Mouse (Mus musculus): ENCODE data around the gene Tnfrsf13c. TPM values are rescaled to one million over a fixed set of nuclear protein-coding genes. Genes with fewer than 3 reads are reported as not detected.
"Not testable (repeated sequence)": the region's sequence is repeated elsewhere in the genome, so short reads cannot be mapped to it uniquely, and the experiment has no call there.

The Tnfrsf13c gene
- total and polyA plus RNA-seq, 2 experiments from 2014 or later, result 0.34 to 5.6 TPM

GRCm38 (mm10) chr15:82259510-82259909 is 35.3 kb upstream of the Tnfrsf13c start:
- WGBS, result 14% methylated on average over 16 of the region's 16 CpGs
- DNase-seq (ENCODE audit: low spot score) (peak; percentile 84), ATAC-seq (no peak)
- H3K27me3 ChIP-seq (ENCODE audit: insufficient read depth, low read length), result no peaks in the 10 kb centered on the region
- H3K36me3 ChIP-seq (ENCODE audit: insufficient read depth, low read length), result no peaks in the 10 kb centered on the region
- no peak overlapping the region for H3K27ac ChIP-seq
- no peaks in the 10 kb centered on the region for H3K9me3 ChIP-seq (ENCODE audit: low read length)
- H3K4me3 ChIP-seq (ENCODE audit: low read length), result no peak overlapping the region
- H3K9ac ChIP-seq (replicated peaks; ENCODE audit: low read length), result no peak overlapping the region
- TF ChIP-seq CTCF (IDR thresholded peaks at IDR 0.05; ENCODE audit: low read depth), result peak; percentile 99
- peaks cover 15% of the 10 kb centered on the region; the same call in 1 of the 2 replicates for H3K4me1 ChIP-seq (ENCODE audit: insufficient read depth, low read length)
- no peak overlapping the region for H3K4me2 ChIP-seq (ENCODE audit: low read depth, low read length)

- DNase-seq (ENCODE audit: low spot score), result peak; percentile 93
- no peaks in the 10 kb centered on the region for H3K9me3 ChIP-seq (ENCODE audit: low read length)
- ATAC-seq, result peak; percentile 95
- H3K36me3 ChIP-seq (ENCODE audit: insufficient read depth, low read length), result no peaks in the 10 kb centered on the region
- H3K4me3 ChIP-seq (ENCODE audit: low read length), result peak overlapping the region; percentile 42
- WGBS, result 2% methylated on average over 10 of the region's 10 CpGs
- no peaks in the 10 kb centered on the region for H3K27me3 ChIP-seq (ENCODE audit: insufficient read depth, low read length)
- peaks cover 15% of the 10 kb centered on the region; the same call in 1 of the 2 replicates for H3K4me1 ChIP-seq (ENCODE audit: insufficient read depth, low read length)
- peak; percentile 62 for TF ChIP-seq CTCF (IDR thresholded peaks at IDR 0.05; ENCODE audit: low read depth)
- peak overlapping the region; percentile 57 for H3K4me2 ChIP-seq (ENCODE audit: low read depth, low read length)
- peak overlapping the region; percentile 52 for H3K9ac ChIP-seq (replicated peaks; ENCODE audit: low read length)
- peak overlapping the region; percentile 87 for H3K27ac ChIP-seq
Observed at GRCm38 (mm10) chr15:82255944-82256383, 31.8 kb upstream of the Tnfrsf13c start.

- peak overlapping the region; percentile 42; the same call in 1 of the 2 replicates for H3K4me3 ChIP-seq (ENCODE audit: low read length)
- DNase-seq (ENCODE audit: low spot score) (peak; percentile 64), ATAC-seq (peak; percentile 6; the same call in 1 of the 2 replicates)
- TF ChIP-seq CTCF (IDR thresholded peaks at IDR 0.05; ENCODE audit: low read depth), result peak; percentile 61
- H3K4me1 ChIP-seq (ENCODE audit: insufficient read depth, low read length), result peaks cover 15% of the 10 kb centered on the region; the same call in 1 of the 2 replicates
- WGBS, result 43% methylated on average over 4 of the region's 4 CpGs
- no peaks in the 10 kb centered on the region for H3K36me3 ChIP-seq (ENCODE audit: insufficient read depth, low read length)
- H3K4me2 ChIP-seq (ENCODE audit: low read depth, low read length), result peak overlapping the region; percentile 57
- H3K27ac ChIP-seq, result peak overlapping the region; percentile 87
- H3K9ac ChIP-seq (replicated peaks; ENCODE audit: low read length), result no peak overlapping the region
- H3K9me3 ChIP-seq (ENCODE audit: low read length), result no peaks in the 10 kb centered on the region
- H3K27me3 ChIP-seq (ENCODE audit: insufficient read depth, low read length), result no peaks in the 10 kb centered on the region
Observed at GRCm38 (mm10) chr15:82255248-82255647, 31.1 kb upstream of the Tnfrsf13c start.

- Histone ChIP-seq H3K4me2 (ENCODE audit: low read depth, low read length) (no peak within 1 kb of the TSS), H3K27ac (no peak within 1 kb of the TSS), H3K27me3 (ENCODE audit: insufficient read depth, low read length) (no peaks in the 10 kb centered on the region), H3K9me3 (ENCODE audit: low read length) (no peaks in the 10 kb centered on the region), H3K4me1 (ENCODE audit: insufficient read depth, low read length) (peaks cover 9% of the 10 kb centered on the region; the same call in 1 of the 2 replicates), H3K9ac (replicated peaks; ENCODE audit: low read length) (no peak within 1 kb of the TSS), H3K36me3 (ENCODE audit: insufficient read depth, low read length) (no peaks in the 10 kb centered on the region), H3K4me3 (ENCODE audit: low read length) (no peak within 1 kb of the TSS)
- no peak for DNase-seq (ENCODE audit: low spot score)
- 88% methylated on average over 6 of the region's 6 CpGs for WGBS
- TF ChIP-seq CTCF (IDR thresholded peaks at IDR 0.05; ENCODE audit: low read depth), result no peak
- no peak for ATAC-seq
Observed at GRCm38 (mm10) chr15:82252097-82252496, 27.9 kb upstream of the Tnfrsf13c start, which contains the start of gene 1500009C09Rik. 1500009C09Rik (plus strand) TSS chr15:82252397.

- Histone ChIP-seq H3K4me2 (ENCODE audit: low read depth, low read length) (no peak overlapping the region), H3K9me3 (ENCODE audit: low read length) (no peaks in the 10 kb centered on the region), H3K4me3 (ENCODE audit: low read length) (no peak overlapping the region), H3K27ac (no peak overlapping the region), H3K4me1 (ENCODE audit: insufficient read depth, low read length) (peaks cover 7% of the 10 kb centered on the region; the same call in 1 of the 2 replicates), H3K27me3 (ENCODE audit: insufficient read depth, low read length) (no peaks in the 10 kb centered on the region), H3K9ac (replicated peaks; ENCODE audit: low read length) (no peak overlapping the region), H3K36me3 (ENCODE audit: insufficient read depth, low read length) (no peaks in the 10 kb centered on the region)
- TF ChIP-seq CTCF (IDR thresholded peaks at IDR 0.05; ENCODE audit: low read depth), result peak; percentile 25; the same call in 1 of the 2 replicates
- ATAC-seq (no peak), DNase-seq (ENCODE audit: low spot score) (no peak)
- 94% methylated on average over 3 of the region's 3 CpGs for WGBS
Observed at GRCm38 (mm10) chr15:82251579-82251978, 27.4 kb upstream of the Tnfrsf13c start.

GRCm38 (mm10) chr15:82247131-82247776 is 23.1 kb upstream of the Tnfrsf13c start:
- Histone ChIP-seq H3K4me3 (ENCODE audit: low read length) (no peak overlapping the region), H3K27ac (no peak overlapping the region), H3K9me3 (ENCODE audit: low read length) (no peaks in the 10 kb centered on the region), H3K9ac (replicated peaks; ENCODE audit: low read length) (no peak overlapping the region), H3K4me1 (ENCODE audit: insufficient read depth, low read length) (0 out of 2 replicates have a peak, but pooled peaks cover 3% of the 10 kb centered on the region), H3K36me3 (ENCODE audit: insufficient read depth, low read length) (no peaks in the 10 kb centered on the region), H3K27me3 (ENCODE audit: insufficient read depth, low read length) (no peaks in the 10 kb centered on the region), H3K4me2 (ENCODE audit: low read depth, low read length) (no peak overlapping the region)
- DNase-seq (ENCODE audit: low spot score) (no peak), ATAC-seq (no peak)
- TF ChIP-seq CTCF (IDR thresholded peaks at IDR 0.05; ENCODE audit: low read depth), result no peak
- 78% methylated on average over 3 of the region's 3 CpGs for WGBS

- not testable (repeated sequence) for H3K27me3 ChIP-seq (ENCODE audit: insufficient read depth, low read length); H3K4me1 ChIP-seq (ENCODE audit: insufficient read depth, low read length); H3K9me3 ChIP-seq (ENCODE audit: low read length); ATAC-seq; DNase-seq (ENCODE audit: low spot score); H3K36me3 ChIP-seq (ENCODE audit: insufficient read depth, low read length)
- 24% methylated on average over 9 of the region's 9 CpGs for WGBS
- peak overlapping the region; percentile 56; the same call in 1 of the 2 replicates for H3K9ac ChIP-seq (replicated peaks; ENCODE audit: low read length)
- peak overlapping the region; percentile 72 for H3K4me3 ChIP-seq (ENCODE audit: low read length)
- peak overlapping the region; percentile 56; the same call in 1 of the 2 replicates for H3K27ac ChIP-seq
- peak overlapping the region; percentile 89 for H3K4me2 ChIP-seq (ENCODE audit: low read depth, low read length)
Observed at GRCm38 (mm10) chr15:82244805-82245161, 20.6 kb upstream of the Tnfrsf13c start.

Data from hindbrain, postnatal 0 days (tissue).